Mouse (Mus musculus) midbrain, embryonic 16.5 days (tissue): ENCODE measurements around the gene Reln. TPM values are rescaled to one million over a fixed set of nuclear protein-coding genes. Genes with fewer than 3 reads are reported as not detected.

Source experiments
- ATAC-seq: fragments of 200-750 bp; cut with Nextera tagmentation; 2 replicates; pipeline ENCODE4 v1.8.0; 2017; ENCODE audit warnings: moderate TSS enrichment
- H3K27ac ChIP-seq: fragments of 300-500 bp; sonication (generic); 2 replicates; pipeline ENCODE4 v1.5.1; 2014; ENCODE audit warnings: mild to moderate bottlenecking, low read length, mixed read lengths
- H3K27me3 ChIP-seq: fragments of 300-500 bp; sonication (generic); 2 replicates; pipeline ENCODE4 v1.6.1; 2014; ENCODE audit warnings: low read depth, low read length, mixed read lengths; ENCODE audit not compliant: control insufficient read depth, insufficient read depth
- H3K36me3 ChIP-seq: fragments of 300-500 bp; sonication (generic); 2 replicates; pipeline ENCODE4 v1.6.1; 2014; ENCODE audit warnings: mild to moderate bottlenecking, low read length, moderate library complexity, mixed read lengths; ENCODE audit not compliant: control insufficient read depth, insufficient read depth
- H3K4me1 ChIP-seq: fragments of 300-500 bp; sonication (generic); 2 replicates; pipeline ENCODE4 v1.6.1; 2014; ENCODE audit warnings: mild to moderate bottlenecking, low read length, mixed read lengths; ENCODE audit not compliant: control insufficient read depth, insufficient read depth
- H3K4me2 ChIP-seq: fragments of 300-500 bp; sonication (generic); 2 replicates; pipeline ENCODE4 v1.6.1; 2014; ENCODE audit warnings: mild to moderate bottlenecking, low read length, mixed read lengths
- H3K4me3 ChIP-seq: fragments of 300-500 bp; sonication (generic); 2 replicates; pipeline ENCODE4 v1.5.1; 2014; ENCODE audit warnings: low read depth, mild to moderate bottlenecking, low read length, moderate library complexity, mixed read lengths
- H3K9ac ChIP-seq: fragments of 300-500 bp; sonication (generic); 2 replicates; pipeline ENCODE4 v1.6.1; 2014; ENCODE audit warnings: low read depth, low read length, mixed read lengths
- H3K9me3 ChIP-seq: fragments of 300-500 bp; sonication (generic); replicated peaks from 2 replicates; pipeline ENCODE4 v1.6.1; 2014; ENCODE audit warnings: mild to moderate bottlenecking, low read length, mixed read lengths; ENCODE audit not compliant: control insufficient read depth, poor library complexity, severe bottlenecking
- WGBS: fragments of 180-500 bp; shearing (Covaris S2); extraction: QIAGEN DNeasy Blood & Tissue Kit; methylation state at CpG from one replicate; pipeline ENCODE4 v1.1.7; 2014; 5-methylcytosine and 5-hydroxymethylcytosine counted together
- polyA plus RNA-seq: library from polyadenylated mRNA; unstranded; fragments of >200 nt; fragmentation: Nextera tagmentation; extraction: Ambion mirVana; gene quantifications from 2 replicates; pipeline ENCODE4 v1.2.1, GENCODE M21; 2015

The Reln gene
- polyA plus RNA-seq, 1 experiment from 2014 or later, result 39.5 TPM

GRCm38 (mm10) chr5:22134402-22134801 lies 210.1 kb downstream of the Reln start:
- H3K4me2 ChIP-seq, result no peak overlapping the region
- no peak overlapping the region for H3K27ac ChIP-seq
- no peaks in the 10 kb centered on the region for H3K36me3 ChIP-seq
- no peaks in the 10 kb centered on the region; the same call in 1 of the 2 replicates for H3K9me3 ChIP-seq
- ATAC-seq, result no peak
- no peaks in the 10 kb centered on the region for H3K4me1 ChIP-seq
- H3K9ac ChIP-seq, result no peak overlapping the region
- H3K27me3 ChIP-seq, result no peaks in the 10 kb centered on the region
- H3K4me3 ChIP-seq, result no peak overlapping the region
- 64% methylated on average over 9 of the region's 9 CpGs for WGBS

- Histone ChIP-seq H3K9ac (no peak overlapping the region), H3K36me3 (no peaks in the 10 kb centered on the region), H3K27me3 (no peaks in the 10 kb centered on the region), H3K4me3 (no peak overlapping the region), H3K4me2 (no peak overlapping the region), H3K9me3 (no peaks in the 10 kb centered on the region), H3K27ac (no peak overlapping the region), H3K4me1 (no peaks in the 10 kb centered on the region)
- WGBS, result 79% methylated on average over 5 of the region's 5 CpGs
- ATAC-seq, result no peak
These were observed 212.6 kb downstream of the Reln start for GRCm38 (mm10) chr5:22131730-22132522.

GRCm38 (mm10) chr5:22127583-22127982 lies 216.9 kb downstream of the Reln start:
- no peak for ATAC-seq
- Histone ChIP-seq H3K4me3 (no peak overlapping the region), H3K9me3 (no peaks in the 10 kb centered on the region), H3K9ac (no peak overlapping the region), H3K27ac (no peak overlapping the region), H3K27me3 (no peaks in the 10 kb centered on the region), H3K4me2 (no peak overlapping the region), H3K36me3 (no peaks in the 10 kb centered on the region), H3K4me1 (no peaks in the 10 kb centered on the region)

- Histone ChIP-seq H3K4me2 (no peak overlapping the region), H3K4me1 (peaks cover 7% of the 10 kb centered on the region; the same call in 1 of the 2 replicates), H3K4me3 (no peak overlapping the region), H3K27me3 (no peaks in the 10 kb centered on the region), H3K36me3 (no peaks in the 10 kb centered on the region), H3K9ac (no peak overlapping the region), H3K9me3 (no peaks in the 10 kb centered on the region), H3K27ac (no peak overlapping the region)
- no peak for ATAC-seq
- 43% methylated on average over 1 of the region's 1 CpGs for WGBS
These were observed 225.2 kb downstream of the Reln start for GRCm38 (mm10) chr5:22119296-22119695.

- H3K36me3 ChIP-seq, result no peaks in the 10 kb centered on the region
- 27% methylated on average over 6 of the region's 6 CpGs for WGBS
- H3K27ac ChIP-seq, result 0 out of 2 replicates have a peak overlapping the region, but pooled peaks have one; percentile 26
- H3K9ac ChIP-seq, result no peak overlapping the region
- no peaks in the 10 kb centered on the region for H3K27me3 ChIP-seq
- peaks cover 7% of the 10 kb centered on the region; the same call in 1 of the 2 replicates for H3K4me1 ChIP-seq
- no peak overlapping the region for H3K4me3 ChIP-seq
- H3K9me3 ChIP-seq, result no peaks in the 10 kb centered on the region
- no peak overlapping the region for H3K4me2 ChIP-seq
- ATAC-seq, result no peak
These were observed 226.0 kb downstream of the Reln start for GRCm38 (mm10) chr5:22118456-22118855.

GRCm38 (mm10) chr5:22116922-22117321 lies 227.6 kb downstream of the Reln start:
- H3K27me3 ChIP-seq, result no peaks in the 10 kb centered on the region
- peaks cover 7% of the 10 kb centered on the region; the same call in 1 of the 2 replicates for H3K4me1 ChIP-seq
- no peak overlapping the region for H3K27ac ChIP-seq

GRCm38 (mm10) chr5:22106811-22107485 lies 237.6 kb downstream of the Reln start:
- H3K4me3 ChIP-seq, result no peak overlapping the region
- no peak overlapping the region for H3K9ac ChIP-seq
- no peaks in the 10 kb centered on the region for H3K9me3 ChIP-seq
- H3K27me3 ChIP-seq, result no peaks in the 10 kb centered on the region
- no peak overlapping the region for H3K27ac ChIP-seq
- no peak overlapping the region for H3K4me2 ChIP-seq
- no peaks in the 10 kb centered on the region for H3K4me1 ChIP-seq
- no peak for ATAC-seq
- H3K36me3 ChIP-seq, result no peaks in the 10 kb centered on the region
- 86% methylated on average over 9 of the region's 9 CpGs for WGBS

More at GRCm38 (mm10) chr5:22116922-22117321, 227.6 kb downstream of the Reln start:
- Histone ChIP-seq H3K4me3 (no peak overlapping the region), H3K9me3 (no peaks in the 10 kb centered on the region), H3K36me3 (no peaks in the 10 kb centered on the region), H3K4me2 (no peak overlapping the region), H3K9ac (no peak overlapping the region)
- 62% methylated on average over 9 of the region's 9 CpGs for WGBS
- ATAC-seq, result no peak

- 56% methylated on average over 5 of the region's 5 CpGs for WGBS
- peak; percentile 63; the same call in 1 of the 2 replicates for ATAC-seq
- no peak overlapping the region for H3K27ac ChIP-seq
These were observed 249.5 kb downstream of the Reln start for GRCm38 (mm10) chr5:22094984-22095383.

GRCm38 (mm10) chr5:22094043-22094442 lies 250.5 kb downstream of the Reln start:
- no peaks in the 10 kb centered on the region for H3K9me3 ChIP-seq
- no peak overlapping the region for H3K27ac ChIP-seq
- H3K9ac ChIP-seq, result no peak overlapping the region
- no peaks in the 10 kb centered on the region for H3K27me3 ChIP-seq
- ATAC-seq, result no peak
- H3K36me3 ChIP-seq, result no peaks in the 10 kb centered on the region
- WGBS, result 57% methylated on average over 5 of the region's 5 CpGs
- no peak overlapping the region for H3K4me2 ChIP-seq
- peaks cover 2% of the 10 kb centered on the region for H3K4me1 ChIP-seq
- H3K4me3 ChIP-seq, result no peak overlapping the region

More at GRCm38 (mm10) chr5:22094984-22095383, 249.5 kb downstream of the Reln start:
- Histone ChIP-seq H3K36me3 (no peaks in the 10 kb centered on the region), H3K27me3 (no peaks in the 10 kb centered on the region), H3K4me3 (no peak overlapping the region), H3K4me2 (no peak overlapping the region), H3K9ac (no peak overlapping the region), H3K9me3 (no peaks in the 10 kb centered on the region), H3K4me1 (peaks cover 2% of the 10 kb centered on the region)
